Mouse (Mus musculus): ENCODE data around the gene Lce3d. TPM values are rescaled to one million over a fixed set of nuclear protein-coding genes. Genes with fewer than 3 reads are reported as not detected.

The Lce3d gene
- total RNA-seq (2017) = not detected in 2 replicates

- ATAC-seq (replicated peaks; ENCODE audit: low read depth, poor library complexity, severe bottlenecking) = no peak
Observed at GRCm38 (mm10) chr3:92957090-92957489, at the start of gene Lce3d. Lce3d (plus strand) TSS chr3:92957390.

DNA sequence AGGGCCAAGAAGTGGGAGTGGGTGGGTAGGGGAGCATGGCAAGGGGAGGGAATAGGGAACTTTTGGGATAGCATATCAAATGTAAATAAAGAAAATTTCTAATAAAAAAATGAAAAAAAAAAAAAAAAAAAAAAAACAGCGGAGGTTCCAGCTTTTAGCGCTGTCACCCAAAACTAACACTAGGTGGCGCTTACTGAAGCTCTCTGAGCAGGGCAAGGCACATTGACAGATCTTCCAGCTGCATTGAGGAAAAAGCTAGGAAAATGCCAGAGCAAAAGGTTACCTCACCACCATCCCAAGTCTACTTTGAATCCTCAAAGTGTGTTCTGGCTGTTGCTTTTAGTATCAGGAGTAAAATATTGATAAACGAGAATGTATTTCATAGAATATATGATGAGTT, 49.6 kb upstream of the Lce3d start:
- peak; percentile 65; the same call in 1 of the 2 replicates for ATAC-seq (replicated peaks; ENCODE audit: low read depth, poor library complexity, severe bottlenecking)

DNA sequence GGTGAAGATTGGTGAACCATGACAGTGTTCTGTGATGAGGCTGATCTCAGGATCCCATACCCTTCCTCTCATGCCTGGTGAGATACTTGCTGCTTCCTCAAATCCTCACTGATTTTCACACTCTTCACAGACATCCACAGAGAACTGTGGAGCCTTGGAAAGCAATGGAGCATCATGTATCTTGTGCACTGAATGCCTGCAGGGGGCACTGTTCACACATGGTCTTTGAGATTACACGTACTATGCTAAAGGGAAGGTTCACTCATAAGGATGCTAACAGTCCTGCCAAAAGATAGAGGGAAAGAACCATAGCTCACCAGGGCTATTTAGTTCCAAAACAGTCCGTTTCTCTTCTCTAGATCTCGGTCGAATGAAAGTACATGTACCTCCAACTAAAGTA, 36.8 kb upstream of the Lce3d start:
- ATAC-seq (replicated peaks; ENCODE audit: low read depth, poor library complexity, severe bottlenecking) = 0 out of 2 replicates have a peak, but pooled peaks have one; percentile 22

GRCm38 (mm10) chr3:92926130-92926529, 31.1 kb upstream of the Lce3d start, which contains the start of gene Lce3a:
Lce3a (minus strand) TSS chr3:92926230.
- no peak for ATAC-seq (replicated peaks; ENCODE audit: low read depth, poor library complexity, severe bottlenecking)

DNA sequence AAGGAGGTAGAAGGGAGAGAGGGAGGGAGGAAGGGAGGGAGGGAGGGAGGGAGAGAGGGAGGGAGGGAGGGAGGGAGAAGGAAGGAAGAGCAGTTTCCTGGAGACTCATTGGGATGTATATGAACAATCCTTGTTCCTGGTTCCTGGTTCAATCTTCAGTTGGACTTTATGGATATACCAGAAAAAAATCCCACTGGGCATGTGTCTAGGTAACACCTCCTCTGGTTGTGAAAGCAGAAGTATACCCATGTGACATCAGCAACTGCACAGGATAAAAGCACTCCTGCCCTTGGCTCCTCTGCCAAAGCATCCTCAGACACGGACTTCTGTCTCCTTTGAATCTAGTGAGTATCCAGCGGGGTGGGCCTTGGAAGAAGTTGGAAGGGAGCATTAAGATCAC, 24.5 kb upstream of the Lce3d start, which contains the start of gene Lce3b:
TSS of gene Lce3b (plus strand) at position 301 of the 400 bp plus-strand sequence.
- no peak for ATAC-seq (replicated peaks; ENCODE audit: low read depth, poor library complexity, severe bottlenecking)

GRCm38 (mm10) chr3:92944186-92944585, 13.0 kb upstream of the Lce3d start, which contains the start of gene Lce3c:
Lce3c (plus strand) TSS chr3:92944486.
- no peak for ATAC-seq (replicated peaks; ENCODE audit: low read depth, poor library complexity, severe bottlenecking)

GRCm38 (mm10) chr3:92966761-92967160, 9.6 kb downstream of the Lce3d start, which contains the start of gene Lce3e:
Lce3e (plus strand) TSS chr3:92967061.
- no peak for ATAC-seq (replicated peaks; ENCODE audit: low read depth, poor library complexity, severe bottlenecking)

DNA sequence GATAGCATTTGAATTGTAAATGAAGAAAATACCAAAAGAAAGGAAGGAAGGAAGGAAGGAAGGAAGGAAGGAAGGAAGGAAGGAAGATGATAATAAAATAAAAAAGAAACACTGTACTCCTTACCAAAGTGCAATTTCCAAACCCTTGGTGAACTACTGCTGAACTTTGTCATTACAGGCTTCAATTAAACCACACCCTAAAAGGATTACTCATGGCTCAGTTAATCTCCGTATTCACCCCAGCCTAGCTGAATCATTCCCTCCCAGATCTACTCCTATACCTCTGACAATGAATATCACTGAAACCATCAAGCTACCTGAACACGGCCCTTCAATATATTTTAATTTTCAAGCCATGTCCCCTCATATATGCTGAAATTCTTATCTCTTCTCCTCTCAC, 21.3 kb downstream of the Lce3d start:
- no peak for ATAC-seq (replicated peaks; ENCODE audit: low read depth, poor library complexity, severe bottlenecking)

DNA sequence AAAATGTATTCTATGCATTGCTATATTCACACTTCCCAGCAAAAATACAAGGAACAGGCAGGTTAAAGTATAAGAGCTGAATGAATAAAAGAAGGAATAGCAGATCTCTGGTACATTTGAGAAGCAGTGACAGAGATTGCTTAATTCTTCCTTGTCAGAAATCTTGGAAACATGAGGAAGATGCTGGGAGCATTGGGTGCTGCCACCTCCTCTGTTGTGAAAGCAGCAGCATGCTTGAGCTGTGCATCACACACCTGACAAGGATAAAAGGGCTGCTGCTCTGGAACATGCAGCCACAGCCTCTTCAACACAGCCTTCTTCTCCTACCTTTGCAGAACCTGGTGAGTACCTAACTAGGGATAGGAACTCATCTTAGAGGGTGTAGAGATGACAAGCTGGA, 34.7 kb downstream of the Lce3d start, which contains the start of gene Lce3f:
TSS of gene Lce3f (plus strand) at position 301 of the 400 bp plus-strand sequence.
- ATAC-seq (replicated peaks; ENCODE audit: low read depth, poor library complexity, severe bottlenecking) = no peak

GRCm38 (mm10) chr3:92998691-92999090, 41.5 kb downstream of the Lce3d start:
- peak; percentile 93 for ATAC-seq (replicated peaks; ENCODE audit: low read depth, poor library complexity, severe bottlenecking)

- no peak for ATAC-seq (replicated peaks; ENCODE audit: low read depth, poor library complexity, severe bottlenecking)
Observed at GRCm38 (mm10) chr3:93000621-93001020, 43.4 kb downstream of the Lce3d start.

DNA sequence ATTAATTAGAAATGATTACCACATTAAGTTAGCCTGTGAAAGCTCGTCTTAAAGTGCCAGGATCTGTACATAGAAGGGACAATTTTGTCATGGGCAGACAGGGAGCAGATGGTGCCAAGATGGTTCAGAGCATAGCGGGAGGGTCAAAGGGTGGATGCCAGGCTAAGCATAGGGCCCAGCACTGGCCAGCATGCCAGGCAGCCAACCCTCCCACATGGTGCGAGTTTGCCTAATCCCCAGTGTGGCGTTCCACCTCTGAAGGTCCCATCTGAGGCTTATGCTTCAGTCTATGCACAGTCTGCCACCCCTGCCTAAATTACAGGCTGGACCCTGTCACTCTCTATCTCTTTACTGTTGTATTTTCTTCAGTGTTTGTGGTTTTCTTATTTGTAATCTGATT, 45.7 kb downstream of the Lce3d start:
- ATAC-seq (replicated peaks; ENCODE audit: low read depth, poor library complexity, severe bottlenecking) = no peak

Other genes starting within 250 kb of the Lce3d start
- not detected in 2 replicates for gene Lce1e, start 248.3 kb upstream of the Lce3d start, total RNA-seq (2017)
- not detected in 2 replicates for gene Lce1f, start 237.0 kb upstream of the Lce3d start, total RNA-seq (2017)
- not detected in 2 replicates for gene Gm38119, start 218.3 kb upstream of the Lce3d start, total RNA-seq (2017)
- gene Lce1g, start 205.1 kb upstream of the Lce3d start, total RNA-seq (2017) = not detected in 2 replicates
- gene Lce1h, start 192.3 kb upstream of the Lce3d start, total RNA-seq (2017) = not detected in 2 replicates
- not detected in 2 replicates for gene Lce1i, start 178.5 kb upstream of the Lce3d start, total RNA-seq (2017)
- gene Lce1j, start 166.9 kb upstream of the Lce3d start, total RNA-seq (2017) = not detected in 2 replicates
- not detected in 2 replicates for gene Lce1k, start 149.5 kb upstream of the Lce3d start, total RNA-seq (2017)
- gene Kprp, start 130.1 kb upstream of the Lce3d start, total RNA-seq (2017) = not detected in 2 replicates
- not detected in 2 replicates for gene Lce1l, start 106.1 kb upstream of the Lce3d start, total RNA-seq (2017)
- gene 2310050C09Rik, start 87.2 kb upstream of the Lce3d start, total RNA-seq (2017) = not detected in 2 replicates
- not detected in 2 replicates for gene Lce3a, start 31.2 kb upstream of the Lce3d start, total RNA-seq (2017)
- gene Lce3b, start 24.4 kb upstream of the Lce3d start, total RNA-seq (2017) = not detected in 2 replicates
- gene Lce3c, start 12.9 kb upstream of the Lce3d start, total RNA-seq (2017) = not detected in 2 replicates
- gene Lce3e, start 9.7 kb downstream of the Lce3d start, total RNA-seq (2017) = not detected in 2 replicates
- not detected in 2 replicates for gene Lce3f, start 34.8 kb downstream of the Lce3d start, total RNA-seq (2017)
- gene Crct1, start 58.3 kb downstream of the Lce3d start, total RNA-seq (2017) = not detected in 2 replicates
- not detected in 2 replicates for gene Lce1m, start 61.7 kb downstream of the Lce3d start, total RNA-seq (2017)
- not detected in 2 replicates for gene Gm4858, start 111.4 kb downstream of the Lce3d start, total RNA-seq (2017)
- not detected in 2 replicates for gene Crnn, start 187.4 kb downstream of the Lce3d start, total RNA-seq (2017)
- not detected in 2 replicates for gene Flg2, start 239.9 kb downstream of the Lce3d start, total RNA-seq (2017)

Measured in common myeloid progenitor, adult 5-6 weeks (primary cell).